Mouse (Mus musculus): ENCODE data around the gene Hs6st3.

- no peak for TF ChIP-seq GATA1 (IDR thresholded peaks at IDR 0.05; ENCODE audit: low read length)
- TF ChIP-seq TAL1 (IDR thresholded peaks at IDR 0.05; ENCODE audit: low read length), result no peak
Observed at GRCm38 (mm10) chr14:119283951-119284350, 145.8 kb downstream of the Hs6st3 start.
